Mouse (Mus musculus): ENCODE data around the gene Gm13697.
"Not testable (repeated sequence)": the region's sequence is repeated elsewhere in the genome, so short reads cannot be mapped to it uniquely, and the experiment has no call there.

Gm13697 gene

GRCm38 (mm10) chr2:83984443-83984842 is at the start of gene Gm13697:
Gm13697 (plus strand) TSS chr2:83984743.
- not testable (repeated sequence) for DNase-seq (ENCODE audit: low read depth, low spot score)

GRCm38 (mm10) chr2:83940931-83941361 is 43.6 kb upstream of the Gm13697 start, which contains the start of gene Zswim2:
Zswim2 (minus strand) TSS chr2:83941228.
- peak; percentile 2 for DNase-seq (ENCODE audit: low read depth, low spot score)

GRCm38 (mm10) chr2:83941378-83941777 is 43.2 kb upstream of the Gm13697 start:
- no peak for DNase-seq (ENCODE audit: low read depth, low spot score)

GRCm38 (mm10) chr2:83941792-83942191 is 42.8 kb upstream of the Gm13697 start:
- no peak for DNase-seq (ENCODE audit: low read depth, low spot score)

GRCm38 (mm10) chr2:83955393-83955792 is 29.1 kb upstream of the Gm13697 start, which contains the start of gene Gm13698:
Gm13698 (plus strand) TSS chr2:83955693.
- not testable (repeated sequence) for DNase-seq (ENCODE audit: low read depth, low spot score)

GRCm38 (mm10) chr2:83961203-83961602 is 23.3 kb upstream of the Gm13697 start, which contains the start of gene Gm13693:
Gm13693 (plus strand) TSS chr2:83961503.
- not testable (repeated sequence) for DNase-seq (ENCODE audit: low read depth, low spot score)

- DNase-seq (ENCODE audit: low read depth, low spot score) = not testable (repeated sequence)
Measured at GRCm38 (mm10) chr2:83967013-83967412, 17.5 kb upstream of the Gm13697 start, which contains the start of gene Gm13695. Gm13695 (plus strand) TSS chr2:83967313.

- not testable (repeated sequence) for DNase-seq (ENCODE audit: low read depth, low spot score)
Measured at GRCm38 (mm10) chr2:83972823-83973222, 11.7 kb upstream of the Gm13697 start, which contains the start of gene Gm13696. Gm13696 (plus strand) TSS chr2:83973123.

GRCm38 (mm10) chr2:83978633-83979032 is 5.9 kb upstream of the Gm13697 start, which contains the start of gene Gm13694:
Gm13694 (plus strand) TSS chr2:83978933.
- DNase-seq (ENCODE audit: low read depth, low spot score) = not testable (repeated sequence)

- DNase-seq (ENCODE audit: low read depth, low spot score) = not testable (repeated sequence)
Measured at GRCm38 (mm10) chr2:83990253-83990652, 5.7 kb downstream of the Gm13697 start, which contains the start of gene Gm13691. Gm13691 (plus strand) TSS chr2:83990553.

GRCm38 (mm10) chr2:83993639-83994255 is 9.2 kb downstream of the Gm13697 start:
- not testable (repeated sequence) for DNase-seq (ENCODE audit: low read depth, low spot score)

- not testable (repeated sequence) for DNase-seq (ENCODE audit: low read depth, low spot score)
Measured at GRCm38 (mm10) chr2:83994526-83994925, 10.0 kb downstream of the Gm13697 start.

GRCm38 (mm10) chr2:84008913-84009312 is 24.4 kb downstream of the Gm13697 start:
- peak; percentile 10 for DNase-seq (ENCODE audit: low read depth, low spot score)

GRCm38 (mm10) chr2:84009818-84010217 is 25.3 kb downstream of the Gm13697 start:
- no peak for DNase-seq (ENCODE audit: low read depth, low spot score)

GRCm38 (mm10) chr2:84014572-84014971 is 30.0 kb downstream of the Gm13697 start:
- no peak for DNase-seq (ENCODE audit: low read depth, low spot score)

- not testable (repeated sequence) for DNase-seq (ENCODE audit: low read depth, low spot score)
Measured at GRCm38 (mm10) chr2:84016291-84016690, 31.7 kb downstream of the Gm13697 start.

GRCm38 (mm10) chr2:84018330-84018729 is 33.8 kb downstream of the Gm13697 start:
- peak; percentile 7 for DNase-seq (ENCODE audit: low read depth, low spot score)

- DNase-seq (ENCODE audit: low read depth, low spot score) = no peak
Measured at GRCm38 (mm10) chr2:84019519-84020305, 35.2 kb downstream of the Gm13697 start.

- no peak for DNase-seq (ENCODE audit: low read depth, low spot score)
Measured at GRCm38 (mm10) chr2:84021930-84022329, 37.4 kb downstream of the Gm13697 start.

- peak; percentile 85 for DNase-seq (ENCODE audit: low read depth, low spot score)
Measured at GRCm38 (mm10) chr2:84022905-84023304, 38.4 kb downstream of the Gm13697 start.

GRCm38 (mm10) chr2:84023319-84023718 is 38.8 kb downstream of the Gm13697 start:
- no peak for DNase-seq (ENCODE audit: low read depth, low spot score)

- DNase-seq (ENCODE audit: low read depth, low spot score) = peak; percentile 78
Measured at GRCm38 (mm10) chr2:84025217-84025616, 40.7 kb downstream of the Gm13697 start.
